Comparison of ENCODE assay signal across 16 mouse cellular contexts in genomic region chr6:147397984-147398383, GRCm38 (mm10).
"Had no signal": no experiment of that assay in that cellular context is flagged by ENCODE, and none has a peak within 500 bp of the region (broad histone marks: within the 10 kb centered on the region; RNA-seq: fewer than 3 reads in every experiment).

No protein-coding gene starts in this region.

- H3K4me1 ChIP-seq: limb, embryonic 12.5 days; liver, embryonic 13.5 days; megakaryocyte, embryonic 14.5 days; midbrain, embryonic 15.5 days; neural tube, embryonic 12.5 days; stomach, embryonic 15.5 days had no signal

- H3K9ac ChIP-seq: limb, embryonic 12.5 days; liver, embryonic 13.5 days; liver, postnatal 0 days; midbrain, embryonic 15.5 days; neural tube, embryonic 12.5 days; stomach, embryonic 15.5 days had no signal

- DNase-seq: kidney, postnatal 10 days; kidney, postnatal 4 days; liver; liver, embryonic 13.5 days; liver, postnatal 0 days; lung, postnatal 10 days; right cerebral cortex, postnatal 14 days; thymus, postnatal 4 days had no signal

- ATAC-seq: liver, postnatal 0 days; midbrain, embryonic 15.5 days had no signal

- H3K36me3 ChIP-seq: limb, embryonic 12.5 days; liver, embryonic 13.5 days; midbrain, embryonic 15.5 days; neural tube, embryonic 12.5 days; stomach, embryonic 15.5 days had no signal

- H3K27me3 ChIP-seq: limb, embryonic 12.5 days; liver, embryonic 13.5 days; megakaryocyte, embryonic 14.5 days; midbrain, embryonic 15.5 days; neural tube, embryonic 12.5 days; stomach, embryonic 15.5 days had no signal

- H3K4me3 ChIP-seq: layer of hippocampus, adult 2 months; limb, embryonic 12.5 days; liver, embryonic 13.5 days; megakaryocyte, embryonic 14.5 days; midbrain, embryonic 15.5 days; neural tube, embryonic 12.5 days; stomach, embryonic 15.5 days had no signal

- H3K9me3 ChIP-seq: limb, embryonic 12.5 days; liver, embryonic 13.5 days; midbrain, embryonic 15.5 days; neural tube, embryonic 12.5 days; stomach, embryonic 15.5 days had no signal

- H3K27ac ChIP-seq: layer of hippocampus, adult 2 months; limb, embryonic 12.5 days; liver, embryonic 13.5 days; macrophage; midbrain, embryonic 15.5 days; neural tube, embryonic 12.5 days; stomach, embryonic 15.5 days had no signal

- H3K4me2 ChIP-seq: limb, embryonic 12.5 days; liver, embryonic 13.5 days; midbrain, embryonic 11.5 days; midbrain, embryonic 15.5 days; neural tube, embryonic 12.5 days; stomach, embryonic 15.5 days had no signal
